Mouse (Mus musculus) testis, adult 2 months (tissue): Measurements from ENCODE around the gene Cldn19.

Experiments
- CTCF ChIP-seq: fragments of 200-500 bp; IDR thresholded peaks from 2 replicates; pipeline ENCODE4 v1.5.1; 2012; ENCODE audit warnings: low read depth, mild to moderate bottlenecking, inconsistent platforms, low read length, moderate library complexity; ENCODE audit not compliant: control insufficient read depth, insufficient read depth, insufficient replicate concordance
- POLR2A ChIP-seq: fragments of 200-500 bp; IDR thresholded peaks from 2 replicates; pipeline ENCODE4 v1.6.1; 2012; ENCODE audit warnings: low read depth, mild to moderate bottlenecking, inconsistent platforms, low read length, moderate library complexity; ENCODE audit not compliant: control insufficient read depth

- no peak for TF ChIP-seq POLR2A
- TF ChIP-seq CTCF, result peak; percentile 77; the same call in 1 of the 2 replicates
These were observed 7.6 kb upstream of the Cldn19 start for GRCm38 (mm10) chr4:119247462-119248235.
